Mouse (Mus musculus) liver, embryonic 14.5 days (tissue): ENCODE measurements around the gene Asah2.

Experiments
- CTCF ChIP-seq: IDR thresholded peaks from 2 replicates; pipeline ENCODE4 v1.5.1; 2016; ENCODE audit warnings: antibody characterized with exemption, low read depth, control low read depth
- EP300 ChIP-seq: IDR thresholded peaks from 2 replicates; pipeline ENCODE4 v1.6.1; 2016; ENCODE audit warnings: antibody characterized with exemption, low read depth

GRCm38 (mm10) chr19:31953799-31954198 is 154.2 kb downstream of the Asah2 start:
- no peak for TF ChIP-seq CTCF
- no peak for TF ChIP-seq EP300
